Mouse (Mus musculus): ENCODE data around the gene Gclm. TPM values are rescaled to one million over a fixed set of nuclear protein-coding genes. Genes with fewer than 3 reads are reported as not detected.

Gene Gclm
- polyA plus RNA-seq, 1 experiment from 2014 or later = 45.0 TPM

DNA sequence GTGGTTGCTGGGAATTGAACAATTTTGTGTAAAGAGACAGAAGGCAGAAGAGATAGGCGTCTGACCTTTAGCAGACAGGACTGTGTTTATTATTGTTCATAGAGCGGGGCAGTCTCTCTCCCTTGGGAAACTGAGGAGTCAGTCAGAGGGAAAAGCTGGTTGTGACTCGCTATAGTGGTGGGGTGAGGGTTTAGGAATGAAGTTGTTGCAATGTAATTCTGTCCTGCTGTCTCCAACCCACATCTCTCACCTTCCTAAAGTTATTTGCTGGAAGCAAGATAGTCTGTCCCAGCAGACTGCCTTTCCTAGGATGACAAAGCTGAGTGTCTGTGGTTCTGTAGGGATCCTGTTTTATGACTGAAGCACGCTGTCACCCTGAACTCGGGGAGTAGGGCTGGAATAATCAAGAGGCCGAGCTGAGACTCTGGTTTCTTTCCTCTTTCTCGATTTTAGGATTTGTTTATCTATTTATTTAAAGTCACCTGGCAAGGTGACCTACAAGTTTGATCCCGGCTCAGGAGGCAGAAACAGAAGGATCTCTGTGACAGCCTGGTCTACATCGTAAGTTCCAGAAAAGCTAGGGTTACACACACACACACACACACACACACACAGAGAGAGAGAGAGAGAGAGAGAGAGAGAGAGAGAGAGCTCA is 41.6 kb upstream of the Gclm start:
- ATAC-seq (ENCODE audit: insufficient number of reproducible peaks, low FRiP score, low TSS enrichment, low read depth) (no peak), DNase-seq (ENCODE audit: low spot score) (no peak)
- H3K27me3 ChIP-seq (ENCODE audit: control insufficient read depth, insufficient read depth, low read length) = no peaks in the 10 kb centered on the region
- H3K4me3 ChIP-seq (ENCODE audit: low read depth, low read length) = no peak overlapping the region
- no peaks in the 10 kb centered on the region for H3K36me3 ChIP-seq (ENCODE audit: control insufficient read depth, insufficient read depth, low read length)
- H3K27ac ChIP-seq (replicated peaks; ENCODE audit: low read depth, low read length) = no peak overlapping the region
- 75% methylated on average over 9 of the region's 9 CpGs for WGBS
- H3K4me2 ChIP-seq (ENCODE audit: low read depth, severe bottlenecking) = no peak overlapping the region
- H3K9me3 ChIP-seq (ENCODE audit: control insufficient read depth, low read length) = no peaks in the 10 kb centered on the region
- peaks cover 9% of the 10 kb centered on the region for H3K4me1 ChIP-seq (ENCODE audit: control insufficient read depth, insufficient read depth, low read length)
- H3K9ac ChIP-seq (ENCODE audit: low read length) = no peak overlapping the region

DNA sequence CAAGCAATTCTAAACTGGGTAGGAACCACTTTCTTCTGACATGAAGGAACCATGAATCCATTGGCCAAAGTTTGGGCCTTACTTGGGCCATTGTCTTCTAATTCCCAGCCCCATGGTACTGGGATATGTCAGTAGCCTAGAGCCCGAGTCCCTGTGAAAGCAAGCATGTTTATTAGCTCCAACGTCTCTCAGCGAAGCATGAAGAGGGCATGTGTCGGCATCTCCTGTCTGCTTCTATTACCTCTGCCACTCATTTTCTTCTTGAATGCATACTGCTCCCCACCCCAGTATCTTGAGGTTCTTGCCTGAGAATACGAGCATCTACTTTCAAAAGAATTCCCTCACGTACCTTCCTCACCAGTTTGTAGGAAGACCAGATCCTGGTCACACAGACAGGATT is 39.6 kb upstream of the Gclm start:
- ATAC-seq (ENCODE audit: insufficient number of reproducible peaks, low FRiP score, low TSS enrichment, low read depth) = no peak
- WGBS = 90% methylated on average over 6 of the region's 6 CpGs
- H3K9ac ChIP-seq (ENCODE audit: low read length) = no peak overlapping the region

DNA sequence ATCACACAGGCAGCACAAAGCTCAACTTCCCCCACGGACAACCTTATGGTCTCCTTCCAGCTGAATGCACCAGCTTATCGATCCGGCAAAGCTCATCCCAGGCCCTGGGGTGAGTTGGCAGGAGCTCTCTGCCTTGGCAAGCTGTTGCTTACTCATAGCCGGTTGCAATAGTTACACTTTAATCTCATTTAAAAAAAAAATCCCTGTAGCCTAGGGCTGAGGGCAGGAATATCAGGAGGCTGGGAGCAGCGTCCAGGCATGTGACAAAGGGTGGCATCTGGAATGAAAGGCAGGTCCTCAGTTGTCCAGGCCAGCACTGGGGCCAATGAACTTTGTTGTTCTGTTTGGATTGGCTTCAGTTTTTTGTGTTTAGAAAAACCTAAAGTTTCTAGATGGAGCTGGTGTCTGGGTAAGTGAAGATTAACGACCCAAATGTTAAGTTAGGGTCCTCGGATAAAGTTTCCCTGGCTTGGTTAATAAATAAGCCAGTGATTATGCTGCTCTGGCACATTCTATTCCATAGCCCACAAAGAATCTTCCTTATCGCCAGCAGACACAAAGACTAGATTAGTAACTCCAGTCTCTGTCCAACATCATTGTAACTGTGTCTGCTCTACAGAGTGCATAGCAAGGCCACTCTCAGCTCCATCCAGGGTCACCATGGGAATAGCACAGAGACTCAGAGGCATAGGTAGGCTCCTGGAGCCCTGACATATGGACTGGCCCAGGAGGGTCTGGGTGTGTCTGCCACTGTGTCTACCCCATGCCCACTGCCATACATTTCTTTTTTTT is 38.9 kb upstream of the Gclm start:
- no peak overlapping the region for H3K4me3 ChIP-seq (ENCODE audit: low read depth, low read length)
- no peaks in the 10 kb centered on the region for H3K27me3 ChIP-seq (ENCODE audit: control insufficient read depth, insufficient read depth, low read length)
- 85% methylated on average over 8 of the region's 8 CpGs for WGBS
- H3K4me1 ChIP-seq (ENCODE audit: control insufficient read depth, insufficient read depth, low read length) = peaks cover 6% of the 10 kb centered on the region; the same call in 1 of the 2 replicates
- no peak overlapping the region for H3K9ac ChIP-seq (ENCODE audit: low read length)
- H3K4me2 ChIP-seq (ENCODE audit: low read depth, severe bottlenecking) = no peak overlapping the region
- ATAC-seq (ENCODE audit: insufficient number of reproducible peaks, low FRiP score, low TSS enrichment, low read depth) = no peak
- H3K9me3 ChIP-seq (ENCODE audit: control insufficient read depth, low read length) = no peaks in the 10 kb centered on the region
- no peaks in the 10 kb centered on the region for H3K36me3 ChIP-seq (ENCODE audit: control insufficient read depth, insufficient read depth, low read length)
- DNase-seq (ENCODE audit: low spot score) = no peak
- H3K27ac ChIP-seq (replicated peaks; ENCODE audit: low read depth, low read length) = no peak overlapping the region

More for the DNA sequence above, 39.6 kb upstream of the Gclm start:
- no peak overlapping the region for H3K4me2 ChIP-seq (ENCODE audit: low read depth, severe bottlenecking)
- H3K27ac ChIP-seq (replicated peaks; ENCODE audit: low read depth, low read length) = no peak overlapping the region
- no peaks in the 10 kb centered on the region for H3K27me3 ChIP-seq (ENCODE audit: control insufficient read depth, insufficient read depth, low read length)
- no peaks in the 10 kb centered on the region for H3K9me3 ChIP-seq (ENCODE audit: control insufficient read depth, low read length)
- no peaks in the 10 kb centered on the region for H3K36me3 ChIP-seq (ENCODE audit: control insufficient read depth, insufficient read depth, low read length)
- DNase-seq (ENCODE audit: low spot score) = no peak
- H3K4me1 ChIP-seq (ENCODE audit: control insufficient read depth, insufficient read depth, low read length) = peaks cover 6% of the 10 kb centered on the region; the same call in 1 of the 2 replicates
- H3K4me3 ChIP-seq (ENCODE audit: low read depth, low read length) = no peak overlapping the region

DNA sequence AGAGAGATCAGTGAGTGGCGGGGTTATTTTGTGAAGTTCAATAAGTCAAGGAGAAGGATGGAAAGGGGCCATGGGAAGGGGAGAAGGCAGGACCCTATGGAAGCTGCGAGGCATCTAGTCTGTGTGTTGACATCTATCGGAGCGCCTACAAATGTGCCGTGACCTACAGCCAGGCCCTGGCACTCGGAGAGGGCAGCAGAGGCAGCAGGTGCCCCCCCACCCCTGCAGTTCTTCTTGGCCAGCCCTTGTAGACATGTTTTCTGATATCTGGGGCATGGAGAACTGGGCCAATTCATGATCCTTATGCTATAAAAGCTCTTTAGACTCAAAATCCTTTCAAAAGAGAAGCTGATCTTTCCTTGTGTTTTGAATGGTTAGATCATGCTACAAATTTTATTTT is 37.6 kb upstream of the Gclm start:
- WGBS = 88% methylated on average over 6 of the region's 6 CpGs
- no peaks in the 10 kb centered on the region for H3K36me3 ChIP-seq (ENCODE audit: control insufficient read depth, insufficient read depth, low read length)
- H3K9me3 ChIP-seq (ENCODE audit: control insufficient read depth, low read length) = no peaks in the 10 kb centered on the region
- ATAC-seq (ENCODE audit: insufficient number of reproducible peaks, low FRiP score, low TSS enrichment, low read depth) = no peak
- no peak for DNase-seq (ENCODE audit: low spot score)
- no peak overlapping the region for H3K4me3 ChIP-seq (ENCODE audit: low read depth, low read length)
- H3K27me3 ChIP-seq (ENCODE audit: control insufficient read depth, insufficient read depth, low read length) = no peaks in the 10 kb centered on the region
- H3K4me2 ChIP-seq (ENCODE audit: low read depth, severe bottlenecking) = no peak overlapping the region
- H3K9ac ChIP-seq (ENCODE audit: low read length) = no peak overlapping the region
- H3K27ac ChIP-seq (replicated peaks; ENCODE audit: low read depth, low read length) = no peak overlapping the region
- H3K4me1 ChIP-seq (ENCODE audit: control insufficient read depth, insufficient read depth, low read length) = peaks cover 3% of the 10 kb centered on the region; the same call in 1 of the 2 replicates

DNA sequence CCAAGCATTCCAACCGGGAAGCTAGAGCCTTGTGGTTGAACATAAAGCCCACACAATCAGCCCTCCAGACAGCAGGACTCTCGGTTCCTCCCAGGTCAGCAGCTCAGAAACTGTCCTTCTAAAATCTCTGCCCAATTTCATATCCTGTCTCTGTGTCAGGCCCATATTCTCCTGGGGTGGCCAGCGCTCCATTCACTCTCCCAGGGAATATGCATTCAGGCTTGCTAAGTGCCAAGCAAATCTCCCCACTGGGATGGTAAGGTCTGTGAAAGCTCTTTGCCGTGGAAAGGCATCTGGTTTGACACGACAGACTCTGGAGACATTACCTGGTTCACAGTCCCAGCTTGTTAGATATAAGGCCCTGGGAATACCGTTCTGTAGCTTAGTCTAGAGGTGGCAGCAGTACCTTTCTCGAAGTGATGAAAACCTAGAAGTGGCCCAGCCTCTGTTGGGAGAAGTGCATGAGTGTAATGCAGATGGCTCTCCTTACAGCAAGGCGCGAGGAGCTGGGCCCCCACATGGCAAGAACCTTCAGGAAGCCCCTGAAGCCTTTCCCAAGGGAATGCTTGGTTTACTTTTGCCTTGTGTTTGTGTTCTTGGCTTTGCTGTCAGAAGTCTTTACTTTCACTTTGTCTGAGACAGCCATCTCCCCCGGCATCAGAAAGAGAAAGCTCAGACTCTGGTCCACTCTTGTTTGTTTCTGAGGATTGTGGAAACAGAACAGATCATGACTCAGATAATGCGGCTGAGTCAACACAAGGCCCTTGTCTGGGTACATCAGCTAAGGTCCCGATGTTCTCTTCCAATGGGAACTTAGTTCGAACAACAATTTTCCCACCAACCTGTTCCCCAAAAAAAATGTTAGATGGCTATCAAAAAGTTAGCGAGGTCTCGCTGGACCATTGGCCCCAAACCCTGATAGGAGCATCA is 36.8 kb upstream of the Gclm start:
- no peak for DNase-seq (ENCODE audit: low spot score)
- Histone ChIP-seq H3K27me3 (ENCODE audit: control insufficient read depth, insufficient read depth, low read length) (no peaks in the 10 kb centered on the region), H3K4me2 (ENCODE audit: low read depth, severe bottlenecking) (no peak overlapping the region), H3K36me3 (ENCODE audit: control insufficient read depth, insufficient read depth, low read length) (no peaks in the 10 kb centered on the region), H3K9me3 (ENCODE audit: control insufficient read depth, low read length) (no peaks in the 10 kb centered on the region), H3K4me1 (ENCODE audit: control insufficient read depth, insufficient read depth, low read length) (peaks cover 3% of the 10 kb centered on the region; the same call in 1 of the 2 replicates), H3K9ac (ENCODE audit: low read length) (no peak overlapping the region), H3K4me3 (ENCODE audit: low read depth, low read length) (no peak overlapping the region), H3K27ac (replicated peaks; ENCODE audit: low read depth, low read length) (no peak overlapping the region)
- no peak for ATAC-seq (ENCODE audit: insufficient number of reproducible peaks, low FRiP score, low TSS enrichment, low read depth)
- WGBS = 86% methylated on average over 15 of the region's 15 CpGs

DNA sequence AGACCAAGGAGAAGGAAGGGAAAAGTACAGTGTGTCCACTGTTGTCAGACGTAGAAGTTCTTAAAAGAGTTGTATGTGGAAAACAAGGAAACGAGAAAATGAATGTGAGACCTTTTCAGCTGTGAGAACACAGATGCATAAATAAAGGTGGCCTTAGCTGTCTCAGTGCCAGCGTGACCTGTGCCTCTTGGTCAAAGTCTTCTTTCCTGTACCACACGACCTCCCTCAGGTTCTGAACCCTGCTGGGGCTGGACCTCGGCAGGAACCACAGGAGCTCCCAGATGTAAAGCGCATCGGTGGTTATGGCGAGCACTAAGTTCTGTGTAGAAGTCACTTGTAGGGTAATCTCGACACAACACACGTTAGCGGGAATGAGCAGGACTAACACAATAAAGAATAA is 35.8 kb upstream of the Gclm start:
- peaks cover 3% of the 10 kb centered on the region; the same call in 1 of the 2 replicates for H3K4me1 ChIP-seq (ENCODE audit: control insufficient read depth, insufficient read depth, low read length)
- no peaks in the 10 kb centered on the region for H3K27me3 ChIP-seq (ENCODE audit: control insufficient read depth, insufficient read depth, low read length)
- no peak overlapping the region for H3K4me3 ChIP-seq (ENCODE audit: low read depth, low read length)
- ATAC-seq (ENCODE audit: insufficient number of reproducible peaks, low FRiP score, low TSS enrichment, low read depth) (no peak), DNase-seq (ENCODE audit: low spot score) (no peak)
- no peaks in the 10 kb centered on the region for H3K9me3 ChIP-seq (ENCODE audit: control insufficient read depth, low read length)
- no peak overlapping the region for H3K9ac ChIP-seq (ENCODE audit: low read length)
- no peak overlapping the region for H3K27ac ChIP-seq (replicated peaks; ENCODE audit: low read depth, low read length)
- WGBS = 91% methylated on average over 11 of the region's 11 CpGs
- H3K36me3 ChIP-seq (ENCODE audit: control insufficient read depth, insufficient read depth, low read length) = no peaks in the 10 kb centered on the region
- no peak overlapping the region for H3K4me2 ChIP-seq (ENCODE audit: low read depth, severe bottlenecking)

DNA sequence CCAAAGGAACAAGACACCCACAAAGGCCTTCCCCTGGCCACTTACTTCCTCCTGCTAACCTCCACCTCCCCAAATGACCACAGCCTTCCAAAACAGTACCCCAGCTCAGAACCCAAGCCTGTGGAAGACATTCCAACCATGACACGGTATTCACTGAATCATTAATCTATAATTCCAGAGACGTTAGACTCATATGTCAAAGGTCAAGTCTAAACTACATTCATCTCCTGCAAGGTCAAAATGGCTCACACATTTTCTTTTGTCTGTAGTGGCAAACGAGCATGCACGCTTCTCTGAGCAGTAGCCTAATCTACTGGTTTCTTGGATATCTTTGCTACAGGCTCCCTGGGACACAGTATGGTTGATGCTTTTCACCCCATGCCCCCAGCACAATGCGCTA is 34.9 kb upstream of the Gclm start:
- no peak overlapping the region for H3K9ac ChIP-seq (ENCODE audit: low read length)
- peaks cover 3% of the 10 kb centered on the region; the same call in 1 of the 2 replicates for H3K4me1 ChIP-seq (ENCODE audit: control insufficient read depth, insufficient read depth, low read length)
- H3K36me3 ChIP-seq (ENCODE audit: control insufficient read depth, insufficient read depth, low read length) = no peaks in the 10 kb centered on the region
- no peak overlapping the region for H3K27ac ChIP-seq (replicated peaks; ENCODE audit: low read depth, low read length)
- no peak overlapping the region for H3K4me2 ChIP-seq (ENCODE audit: low read depth, severe bottlenecking)
- no peak for ATAC-seq (ENCODE audit: insufficient number of reproducible peaks, low FRiP score, low TSS enrichment, low read depth)
- no peak overlapping the region for H3K4me3 ChIP-seq (ENCODE audit: low read depth, low read length)
- no peak for DNase-seq (ENCODE audit: low spot score)
- 65% methylated on average over 5 of the region's 5 CpGs for WGBS
- H3K27me3 ChIP-seq (ENCODE audit: control insufficient read depth, insufficient read depth, low read length) = no peaks in the 10 kb centered on the region
- H3K9me3 ChIP-seq (ENCODE audit: control insufficient read depth, low read length) = no peaks in the 10 kb centered on the region

DNA sequence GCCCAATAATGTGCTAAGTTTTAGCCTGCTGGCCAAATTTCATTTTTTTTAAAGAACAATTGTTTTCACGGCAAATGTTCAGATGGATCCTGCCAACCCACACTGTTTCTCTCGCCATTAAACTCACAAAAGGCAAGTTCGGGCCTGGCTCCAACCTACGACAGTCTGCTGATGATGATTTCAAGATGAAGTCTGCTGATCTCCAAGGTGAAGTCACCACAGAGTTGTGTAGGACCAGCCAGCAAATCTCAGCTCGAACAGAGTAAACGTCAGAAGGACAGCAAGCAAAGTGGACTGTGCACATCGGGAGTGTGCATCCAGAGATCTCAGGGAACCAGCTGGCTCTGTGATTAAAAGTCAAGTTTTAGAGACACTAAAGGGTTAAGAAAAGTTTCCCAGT is 34.5 kb upstream of the Gclm start:
- no peak for ATAC-seq (ENCODE audit: insufficient number of reproducible peaks, low FRiP score, low TSS enrichment, low read depth)
- H3K9me3 ChIP-seq (ENCODE audit: control insufficient read depth, low read length) = no peaks in the 10 kb centered on the region
- no peak for DNase-seq (ENCODE audit: low spot score)
- no peak overlapping the region for H3K27ac ChIP-seq (replicated peaks; ENCODE audit: low read depth, low read length)
- H3K4me3 ChIP-seq (ENCODE audit: low read depth, low read length) = no peak overlapping the region
- H3K4me1 ChIP-seq (ENCODE audit: control insufficient read depth, insufficient read depth, low read length) = peaks cover 3% of the 10 kb centered on the region; the same call in 1 of the 2 replicates
- 89% methylated on average over 7 of the region's 7 CpGs for WGBS
- H3K27me3 ChIP-seq (ENCODE audit: control insufficient read depth, insufficient read depth, low read length) = no peaks in the 10 kb centered on the region
- no peak overlapping the region for H3K9ac ChIP-seq (ENCODE audit: low read length)
- H3K4me2 ChIP-seq (ENCODE audit: low read depth, severe bottlenecking) = no peak overlapping the region
- no peaks in the 10 kb centered on the region for H3K36me3 ChIP-seq (ENCODE audit: control insufficient read depth, insufficient read depth, low read length)

Measured in limb, embryonic 11.5 days (tissue).